Mouse (Mus musculus) kidney, adult 2 months (tissue): ENCODE measurements at regions not wholly inside any gene's neighbourhood (a gene's known extent, or its start where the extent isn't known, plus 50 kb on each side); places are given as distances from the start of the nearest gene placed in this dataset.

Experiments used
- CTCF ChIP-seq: fragments of 200-500 bp; conservative IDR thresholded peaks from 2 replicates; pipeline ENCODE4 v1.5.1; 2011; ENCODE audit warnings: low read depth, mild to moderate bottlenecking, control low read depth, low read length, moderate library complexity, mixed read lengths; ENCODE audit not compliant: insufficient read depth, insufficient read length
- POLR2A ChIP-seq: fragments of 200-500 bp; IDR thresholded peaks from one replicate; pipeline ENCODE4 v1.6.1; 2011; ENCODE audit warnings: low read depth, low read length, control low read depth

- TF ChIP-seq CTCF (no peak), POLR2A (no peak)
Observed at GRCm38 (mm10) chr6:141159326-141159725, 89.7 kb upstream of the Pde3a start.
